Mouse (Mus musculus) forebrain, embryonic 16.5 days (tissue): ENCODE results near the gene Naaa. TPM values are rescaled to one million over a fixed set of nuclear protein-coding genes. Genes with fewer than 3 reads are reported as not detected.
A peak's percentile ranks its signal among the peaks of the same experiment; 100 is the strongest.

Experiments used
- ATAC-seq: fragments of 200-750 bp; cut with Nextera tagmentation; 2 replicates; pipeline ENCODE4 v1.8.0; 2017; ENCODE audit warnings: mild to moderate bottlenecking, moderate library complexity
- H3K27ac ChIP-seq: fragments of 300-500 bp; sonication (generic); 2 replicates; pipeline ENCODE4 v1.5.1; 2014; ENCODE audit warnings: low read length, control low read depth
- H3K27me3 ChIP-seq: fragments of 300-500 bp; sonication (generic); replicated peaks from 2 replicates; pipeline ENCODE4 v1.6.1; 2014; ENCODE audit warnings: low read length; ENCODE audit not compliant: control insufficient read depth, insufficient read depth
- H3K36me3 ChIP-seq: fragments of 300-500 bp; sonication (generic); 2 replicates; pipeline ENCODE4 v1.6.1; 2014; ENCODE audit not compliant: control insufficient read depth, insufficient read depth
- H3K4me1 ChIP-seq: fragments of 300-500 bp; sonication (generic); replicated peaks from 2 replicates; pipeline ENCODE4 v1.6.1; 2014; ENCODE audit warnings: low read length; ENCODE audit not compliant: control insufficient read depth, insufficient read depth
- H3K4me2 ChIP-seq: fragments of 300-500 bp; sonication (generic); 2 replicates; pipeline ENCODE4 v1.6.1; 2014; ENCODE audit warnings: mild to moderate bottlenecking, low read length, control low read depth
- H3K4me3 ChIP-seq: fragments of 300-500 bp; sonication (generic); replicated peaks from 2 replicates; pipeline ENCODE4 v1.5.1; 2014; ENCODE audit warnings: mild to moderate bottlenecking, low read length, control low read depth
- H3K9ac ChIP-seq: fragments of 300-500 bp; sonication (generic); replicated peaks from 2 replicates; pipeline ENCODE4 v1.6.1; 2014; ENCODE audit warnings: low read depth, low read length, control low read depth
- H3K9me3 ChIP-seq: fragments of 300-500 bp; sonication (generic); 2 replicates; pipeline ENCODE4 v1.6.1; 2016; ENCODE audit warnings: low read length; ENCODE audit not compliant: control insufficient read depth
- WGBS: fragments of 180-500 bp; shearing (Covaris S2); extraction: QIAGEN DNeasy Blood & Tissue Kit; methylation state at CpG from one replicate; pipeline ENCODE4 v1.1.7; 2014; 5-methylcytosine and 5-hydroxymethylcytosine counted together
- polyA plus RNA-seq: library from polyadenylated mRNA; unstranded; fragments of >200 nt; fragmentation: Nextera tagmentation; extraction: Ambion mirVana; gene quantifications from 2 replicates; pipeline ENCODE4 v1.2.1, GENCODE M21; 2015

Naaa gene
- polyA plus RNA-seq, 1 experiment from 2014 or later, result 8.7 TPM

DNA sequence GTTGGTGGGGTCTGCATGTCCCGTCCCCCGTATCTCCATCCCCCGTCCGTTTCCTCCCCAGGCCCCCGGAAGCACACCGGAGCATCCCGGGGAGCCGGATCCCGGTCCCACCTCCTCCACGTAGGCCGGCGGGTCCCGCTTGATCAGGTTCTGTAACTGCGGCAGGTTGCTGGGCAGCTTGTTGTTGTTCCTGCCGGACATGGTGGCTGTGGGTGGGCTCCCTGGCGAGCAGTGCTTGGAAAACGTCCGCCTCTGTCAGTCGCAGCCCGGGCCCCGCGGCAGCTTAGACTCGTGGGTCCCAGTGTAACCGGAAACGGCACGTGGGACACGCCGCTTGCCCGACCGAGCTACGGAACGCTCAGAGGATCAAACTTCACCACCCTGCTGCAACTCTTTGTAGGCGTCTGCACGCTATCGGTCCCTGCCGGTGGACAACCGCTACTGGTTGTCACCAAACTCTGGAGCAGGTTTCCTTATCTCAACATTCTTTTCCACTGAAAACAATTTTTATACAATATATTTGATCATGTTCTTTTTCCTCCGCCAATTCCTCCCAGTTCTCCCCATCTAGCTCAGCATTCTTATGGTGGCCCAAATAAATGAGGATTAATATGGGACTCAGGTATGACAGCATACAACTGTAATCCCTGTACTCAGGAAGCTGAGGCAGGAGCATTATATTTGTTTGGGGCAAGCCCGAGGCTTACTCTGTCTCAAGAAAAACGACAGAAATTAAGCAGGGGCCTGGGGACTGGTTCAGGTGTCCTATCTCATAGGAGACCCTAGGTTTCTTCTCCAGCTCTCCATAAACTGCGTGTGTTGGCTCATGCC lies 31.9 kb upstream of the Naaa start, which contains the start of gene Sdad1:
Gene Sdad1, minus strand, starts transcription at position 799 of the 831 bp plus-strand sequence.
- 2% methylated on average over 41 of the region's 41 CpGs for WGBS
- H3K27ac ChIP-seq, result peak within 1 kb of the TSS; percentile 13

DNA sequence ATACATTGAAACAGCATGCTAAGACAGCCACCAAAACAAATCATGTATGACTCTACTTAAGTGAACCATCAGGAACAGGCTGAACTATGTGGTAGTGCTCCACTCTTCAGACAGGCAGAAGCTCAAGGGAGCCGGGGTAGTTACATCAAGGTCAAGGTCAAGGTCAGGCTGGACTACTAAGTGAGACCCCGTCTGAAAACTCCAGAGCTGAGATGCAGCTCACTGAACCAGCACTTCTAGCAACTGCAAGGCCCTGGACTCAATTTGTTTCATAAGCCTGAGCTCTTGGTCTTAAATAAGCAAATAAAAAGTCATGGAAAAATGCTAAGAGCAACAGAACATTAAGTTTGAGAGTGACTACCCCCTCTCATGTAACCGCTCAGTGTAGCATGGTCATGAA lies 26.3 kb upstream of the Naaa start:
- Histone ChIP-seq H3K36me3 (peaks cover 27% of the 10 kb centered on the region), H3K4me1 (peaks cover 10% of the 10 kb centered on the region), H3K27me3 (no peaks in the 10 kb centered on the region), H3K4me2 (no peak overlapping the region), H3K27ac (no peak overlapping the region), H3K4me3 (no peak overlapping the region), H3K9me3 (no peaks in the 10 kb centered on the region), H3K9ac (no peak overlapping the region)
- no peak for ATAC-seq
- 92% methylated on average over 3 of the region's 3 CpGs for WGBS

More for the DNA sequence above, 31.9 kb upstream of the Naaa start, which contains the start of gene Sdad1:
- no peaks in the 10 kb centered on the region for H3K27me3 ChIP-seq
- peaks cover 13% of the 10 kb centered on the region for H3K4me1 ChIP-seq
- H3K36me3 ChIP-seq, result no peaks in the 10 kb centered on the region; the same call in 1 of the 2 replicates
- peak within 1 kb of the TSS; percentile 82 for H3K4me2 ChIP-seq
- H3K4me3 ChIP-seq, result peak within 1 kb of the TSS; percentile 82
- peak; percentile 97 for ATAC-seq
- H3K9me3 ChIP-seq, result no peaks in the 10 kb centered on the region
- H3K9ac ChIP-seq, result peak within 1 kb of the TSS; percentile 69

DNA sequence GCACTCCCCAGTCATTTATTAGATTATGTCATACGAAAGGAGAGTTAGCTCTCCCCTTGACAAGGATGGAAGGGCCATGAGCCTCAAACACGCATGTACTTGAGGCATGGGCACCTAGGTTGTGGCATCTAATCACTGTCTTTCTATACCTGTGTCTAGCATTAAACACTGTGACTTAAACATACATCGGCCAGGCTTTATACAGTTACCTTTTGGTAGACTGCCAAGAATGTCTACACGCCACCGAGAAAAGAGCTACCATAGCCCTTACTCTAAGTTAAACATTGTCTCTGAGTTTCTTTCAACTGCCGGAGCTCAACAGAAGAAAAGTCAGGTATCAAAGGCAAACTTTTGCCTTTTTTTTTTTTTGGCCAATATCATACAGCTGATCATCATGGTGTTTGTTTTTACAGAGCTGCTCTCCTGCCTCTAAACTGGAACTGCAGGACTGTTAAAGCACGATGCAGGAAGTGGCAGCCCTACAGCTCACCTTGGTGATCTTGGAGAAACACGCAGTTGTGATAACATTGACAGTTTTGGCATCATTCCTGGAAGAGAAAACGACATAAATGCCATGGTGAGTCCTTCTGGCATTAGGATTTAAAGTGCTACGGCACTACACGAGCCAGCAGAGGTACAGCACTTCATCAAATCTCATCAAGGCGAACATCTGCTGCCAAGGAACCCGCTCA lies 24.3 kb upstream of the Naaa start:
- no peak overlapping the region for H3K9ac ChIP-seq
- no peak overlapping the region for H3K4me2 ChIP-seq
- H3K27ac ChIP-seq, result no peak overlapping the region
- ATAC-seq, result no peak
- 83% methylated on average over 13 of the region's 13 CpGs for WGBS
- H3K4me3 ChIP-seq, result no peak overlapping the region
- no peaks in the 10 kb centered on the region for H3K4me1 ChIP-seq
- H3K9me3 ChIP-seq, result no peaks in the 10 kb centered on the region
- H3K27me3 ChIP-seq, result no peaks in the 10 kb centered on the region
- H3K36me3 ChIP-seq, result peaks cover 36% of the 10 kb centered on the region

DNA sequence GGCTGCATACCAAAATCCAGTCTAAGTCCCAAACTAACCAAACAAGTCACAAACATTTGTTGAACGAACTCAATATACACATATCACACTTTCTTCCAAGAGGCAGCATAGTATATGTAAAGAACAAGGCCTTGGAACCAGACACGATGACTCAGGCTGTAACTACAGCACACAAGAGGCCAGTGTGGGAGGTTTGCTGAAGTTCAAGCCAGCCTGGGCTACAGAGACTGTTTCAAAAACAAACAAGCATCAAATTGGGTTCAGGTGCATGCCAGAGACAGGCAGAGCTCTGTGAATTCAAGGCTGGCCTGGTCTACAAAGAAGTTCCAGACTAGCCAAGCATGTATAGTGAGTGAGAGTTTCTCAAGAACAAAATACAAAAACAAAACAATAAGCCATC lies 16.6 kb upstream of the Naaa start:
- WGBS, result 95% methylated on average over 2 of the region's 2 CpGs
- Histone ChIP-seq H3K9me3 (no peaks in the 10 kb centered on the region), H3K27me3 (no peaks in the 10 kb centered on the region), H3K27ac (no peak overlapping the region), H3K4me3 (no peak overlapping the region), H3K4me1 (no peaks in the 10 kb centered on the region), H3K36me3 (peaks cover 40% of the 10 kb centered on the region), H3K4me2 (no peak overlapping the region), H3K9ac (no peak overlapping the region)
- ATAC-seq, result no peak

DNA sequence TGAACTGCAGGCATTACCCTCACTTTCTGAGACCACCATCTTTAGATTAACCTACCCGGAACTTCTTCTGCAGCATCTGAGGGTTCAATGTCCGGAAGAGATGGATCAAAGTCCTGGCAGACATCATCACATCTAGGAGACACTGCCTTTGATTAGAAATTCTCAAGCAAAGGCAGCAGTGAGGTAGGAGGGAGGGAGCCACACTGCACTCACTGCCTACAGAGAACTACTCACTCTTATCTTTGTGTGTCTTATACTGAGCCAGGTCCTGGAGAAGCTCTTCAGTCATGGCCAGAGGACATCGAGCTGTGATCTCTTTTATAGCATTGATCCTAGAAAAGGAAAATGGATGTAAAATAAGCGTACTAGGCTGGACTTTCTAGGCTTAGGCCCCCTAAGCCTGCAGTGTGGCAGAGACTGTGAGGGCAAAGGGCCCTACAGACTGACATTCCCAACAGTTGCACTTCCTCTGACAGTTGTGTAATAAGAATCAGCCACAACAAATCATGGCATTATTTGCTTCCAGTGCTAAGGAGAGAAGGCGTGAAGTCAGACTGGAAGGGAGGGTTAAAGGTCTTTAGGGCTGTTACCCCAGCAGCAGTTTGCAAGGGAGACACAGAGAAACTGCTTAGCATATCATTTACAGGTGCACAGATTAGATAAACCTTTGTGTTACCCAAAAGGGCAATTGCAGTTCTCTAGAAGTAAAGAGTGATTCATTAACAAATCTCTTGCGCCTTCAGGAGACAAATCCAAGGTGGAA lies 13.9 kb upstream of the Naaa start:
- no peaks in the 10 kb centered on the region for H3K9me3 ChIP-seq
- WGBS, result 94% methylated on average over 6 of the region's 6 CpGs

DNA sequence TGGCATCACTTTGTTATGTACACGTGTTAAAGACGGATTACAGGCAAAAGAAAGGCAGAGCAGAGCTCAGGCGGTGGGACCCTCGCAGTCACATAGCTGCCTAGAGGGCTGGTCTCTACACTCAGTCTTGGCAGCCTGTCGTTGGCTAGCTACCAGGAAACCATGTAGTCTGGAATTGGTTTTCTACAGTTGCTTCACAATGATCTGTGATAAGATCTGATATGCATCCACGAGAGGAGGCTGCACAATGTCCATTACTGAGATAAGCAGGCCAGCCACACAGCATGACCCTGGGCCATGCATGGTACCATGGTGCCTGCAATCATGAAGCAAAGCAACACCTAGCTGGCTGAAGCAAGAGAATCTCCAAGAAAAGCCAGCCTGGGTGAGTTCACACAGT lies 9.9 kb upstream of the Naaa start:
- H3K36me3 ChIP-seq, result peaks cover 32% of the 10 kb centered on the region
- 80% methylated on average over 6 of the region's 6 CpGs for WGBS

More for the DNA sequence above, 13.9 kb upstream of the Naaa start:
- H3K4me3 ChIP-seq, result no peak overlapping the region
- H3K36me3 ChIP-seq, result peaks cover 34% of the 10 kb centered on the region
- H3K4me1 ChIP-seq, result no peaks in the 10 kb centered on the region
- no peak overlapping the region for H3K4me2 ChIP-seq
- no peak for ATAC-seq
- no peak overlapping the region for H3K27ac ChIP-seq
- H3K27me3 ChIP-seq, result no peaks in the 10 kb centered on the region
- no peak overlapping the region for H3K9ac ChIP-seq

DNA sequence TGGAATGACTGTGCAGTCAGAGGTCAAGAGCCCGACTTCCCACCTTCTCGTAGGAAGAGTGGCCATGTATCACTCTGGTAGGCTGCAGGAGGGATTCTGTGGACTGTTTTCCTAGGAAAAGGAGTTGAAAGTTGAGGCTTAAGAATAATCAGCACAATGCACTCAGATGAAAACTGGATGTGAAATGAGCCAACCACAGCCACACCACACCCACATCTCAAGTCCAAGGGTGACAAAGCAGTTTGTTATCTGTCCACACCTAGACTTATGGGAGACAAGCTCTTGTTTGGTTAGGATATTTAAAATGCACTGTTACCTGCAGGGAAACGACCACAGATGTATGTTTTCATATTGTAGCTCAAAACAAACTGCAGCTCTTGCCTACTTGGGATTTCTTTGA lies 5.1 kb upstream of the Naaa start:
- peaks cover 3% of the 10 kb centered on the region; the same call in 1 of the 2 replicates for H3K4me1 ChIP-seq
- H3K36me3 ChIP-seq, result peaks cover 10% of the 10 kb centered on the region
- no peak for ATAC-seq
- H3K9ac ChIP-seq, result no peak overlapping the region
- 79% methylated on average over 3 of the region's 3 CpGs for WGBS
- H3K9me3 ChIP-seq, result no peaks in the 10 kb centered on the region
- H3K4me3 ChIP-seq, result no peak overlapping the region
- no peak overlapping the region for H3K4me2 ChIP-seq
- H3K27me3 ChIP-seq, result no peaks in the 10 kb centered on the region
- H3K27ac ChIP-seq, result no peak overlapping the region

More for the DNA sequence above, 9.9 kb upstream of the Naaa start:
- H3K27me3 ChIP-seq, result no peaks in the 10 kb centered on the region
- no peak overlapping the region for H3K4me3 ChIP-seq
- no peaks in the 10 kb centered on the region for H3K4me1 ChIP-seq
- H3K9ac ChIP-seq, result no peak overlapping the region
- H3K9me3 ChIP-seq, result no peaks in the 10 kb centered on the region
- ATAC-seq, result no peak
- no peak overlapping the region for H3K4me2 ChIP-seq
- H3K27ac ChIP-seq, result no peak overlapping the region

DNA sequence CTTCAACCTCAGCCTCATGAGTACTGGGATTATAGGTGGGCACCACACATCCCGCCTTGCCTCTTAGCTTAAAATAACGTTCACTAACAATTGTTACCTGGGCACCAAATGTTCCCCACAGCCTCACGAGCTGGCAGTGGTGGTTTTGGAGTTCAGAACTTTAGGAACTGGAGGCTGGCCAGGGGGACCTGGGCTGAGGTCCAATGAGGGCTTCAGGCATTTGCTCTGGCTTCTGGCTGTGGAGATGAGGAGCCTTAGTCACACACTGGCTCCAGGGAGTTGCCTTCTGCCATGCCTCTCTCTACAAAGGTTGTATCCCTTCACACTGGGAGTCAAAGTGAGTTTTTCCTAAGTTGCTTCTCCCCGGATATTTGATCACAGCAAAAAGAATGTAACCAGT lies 4.6 kb upstream of the Naaa start:
- H3K27ac ChIP-seq, result no peak overlapping the region
- H3K4me1 ChIP-seq, result peaks cover 3% of the 10 kb centered on the region
- no peaks in the 10 kb centered on the region for H3K27me3 ChIP-seq
- no peak overlapping the region for H3K9ac ChIP-seq
- no peak overlapping the region for H3K4me3 ChIP-seq
- H3K4me2 ChIP-seq, result no peak overlapping the region
- no peaks in the 10 kb centered on the region for H3K9me3 ChIP-seq
- no peak for ATAC-seq
- WGBS, result 69% methylated on average over 4 of the region's 4 CpGs
- peaks cover 10% of the 10 kb centered on the region for H3K36me3 ChIP-seq
